In the genomic region with DNA sequence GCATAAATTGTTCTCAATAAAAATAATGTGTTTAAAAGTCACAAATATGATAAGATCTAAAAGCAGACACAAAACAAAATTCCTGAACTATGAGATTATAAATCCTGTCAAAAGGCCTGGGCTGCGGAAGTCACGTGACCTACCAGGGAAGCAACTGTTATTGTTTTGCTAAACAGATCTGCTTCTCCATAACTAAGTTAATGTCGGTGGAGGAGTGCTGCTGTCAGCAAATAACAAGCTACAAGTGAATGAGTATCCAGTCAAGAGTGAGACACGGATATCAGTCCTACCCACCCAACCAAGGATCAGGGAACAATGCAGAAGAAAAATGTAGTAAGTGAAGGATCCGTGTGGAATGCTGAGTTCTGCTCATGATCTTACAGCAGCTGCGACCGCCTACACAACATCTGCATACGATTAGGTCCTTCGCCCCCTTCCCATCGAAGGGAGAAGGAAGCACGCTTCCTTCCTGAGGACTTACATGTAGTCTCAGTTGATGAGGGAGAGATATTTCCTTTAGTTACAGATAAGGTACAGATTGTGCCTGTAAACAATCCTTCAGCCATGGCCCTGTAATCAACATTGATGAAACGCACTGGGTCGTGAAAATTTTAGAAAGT, we compare ENCODE assay signal across 9 mouse cellular contexts. TPM values are rescaled to one million over a fixed set of nuclear protein-coding genes. Genes with fewer than 3 reads are reported as not detected.
DNase-seq lines count a peak whose midpoint lies in the region; ATAC-seq and TF ChIP-seq lines count a peak whose summit lies in the region.
"Had no signal": no experiment of that assay in that cellular context is flagged by ENCODE, and none has a peak within 500 bp of the region (broad histone marks: within the 10 kb centered on the region; RNA-seq: fewer than 3 reads in every experiment).

No protein-coding gene starts in this region.

- peaks cover 8% of the 10 kb centered on the region for H3K4me1 ChIP-seq in embryonic facial prominence, embryonic 13.5 days
- H3K4me1 ChIP-seq in intestine, postnatal 0 days (replicated peaks; ENCODE audit: control insufficient read depth, insufficient read depth, low read length): no peaks in the 10 kb centered on the region
- H3K4me1 ChIP-seq in forebrain, embryonic 10.5 days: peaks cover 7% of the 10 kb centered on the region
- H3K4me1 ChIP-seq: midbrain, embryonic 13.5 days had no signal

- 0 out of 2 replicates have a peak, but pooled peaks have one; percentile 15 for ATAC-seq in embryonic facial prominence, embryonic 13.5 days (ENCODE audit: insufficient number of reproducible peaks, insufficient read depth, low FRiP score, low TSS enrichment, low read depth)
- ATAC-seq in intestine, postnatal 0 days: no peak

- intact Hi-C loops in left cerebral cortex, postnatal 4 days (cut with DNase I): no loop called here

- H3K36me3 ChIP-seq in embryonic facial prominence, embryonic 13.5 days: no peaks in the 10 kb centered on the region
- no peaks in the 10 kb centered on the region for H3K36me3 ChIP-seq in intestine, postnatal 0 days (ENCODE audit: control insufficient read depth, insufficient read depth)
- H3K36me3 ChIP-seq in forebrain, embryonic 10.5 days (replicated peaks): no peaks in the 10 kb centered on the region
- H3K36me3 ChIP-seq: midbrain, embryonic 13.5 days had no signal

- H3K9me3 ChIP-seq in embryonic facial prominence, embryonic 13.5 days: no peaks in the 10 kb centered on the region
- H3K9me3 ChIP-seq in intestine, postnatal 0 days (ENCODE audit: control insufficient read depth): no peaks in the 10 kb centered on the region
- no peaks in the 10 kb centered on the region for H3K9me3 ChIP-seq in forebrain, embryonic 10.5 days
- H3K9me3 ChIP-seq: midbrain, embryonic 13.5 days had no signal

- no peak overlapping the region for H3K27ac ChIP-seq in layer of hippocampus, adult 2 months
- H3K27ac ChIP-seq in embryonic facial prominence, embryonic 13.5 days: no peak overlapping the region
- H3K27ac ChIP-seq in intestine, postnatal 0 days (ENCODE audit: low read depth, low read length): no peak overlapping the region
- H3K27ac ChIP-seq in forebrain, embryonic 10.5 days: no peak overlapping the region
- H3K27ac ChIP-seq: midbrain, embryonic 13.5 days had no signal

- no peak overlapping the region for H3K9ac ChIP-seq in embryonic facial prominence, embryonic 13.5 days
- H3K9ac ChIP-seq in intestine, postnatal 0 days (ENCODE audit: low read depth, low read length): no peak overlapping the region
- H3K9ac ChIP-seq: midbrain, embryonic 13.5 days had no signal

- peak; percentile 7 to 15 for DNase-seq in layer of hippocampus, adult 2 months (ENCODE audit: low spot score in 2 of 2)
- no peak for DNase-seq in layer of hippocampus, adult 11-12 months (ENCODE audit: low spot score)
- peak; percentile 81 for DNase-seq in kidney, postnatal 10 days
- peak; percentile 43 to 75 for DNase-seq in lung, postnatal 4 days
- no peak for DNase-seq in left cerebral cortex, postnatal 4 days
- DNase-seq in forebrain, embryonic 10.5 days (ENCODE audit: extremely low spot score, low spot score): no peak

- no peaks in the 10 kb centered on the region for H3K27me3 ChIP-seq in embryonic facial prominence, embryonic 13.5 days
- H3K27me3 ChIP-seq in intestine, postnatal 0 days (replicated peaks; ENCODE audit: control insufficient read depth, insufficient read depth, low read length): no peaks in the 10 kb centered on the region
- H3K27me3 ChIP-seq in forebrain, embryonic 10.5 days (ENCODE audit: poor library complexity, severe bottlenecking): no peaks in the 10 kb centered on the region
- H3K27me3 ChIP-seq: midbrain, embryonic 13.5 days had no signal

- no peak overlapping the region for H3K4me3 ChIP-seq in layer of hippocampus, adult 2 months
- H3K4me3 ChIP-seq in embryonic facial prominence, embryonic 13.5 days: 0 out of 2 replicates have a peak overlapping the region, but pooled peaks have one; percentile 9
- no peak overlapping the region for H3K4me3 ChIP-seq in intestine, postnatal 0 days (ENCODE audit: low read depth, low read length)
- H3K4me3 ChIP-seq in forebrain, embryonic 10.5 days: no peak overlapping the region

- WGBS in embryonic facial prominence, embryonic 13.5 days: 24% methylated on average over 13 of the region's 13 CpGs
- WGBS in intestine, postnatal 0 days: 57% methylated on average over 13 of the region's 13 CpGs
- 70% methylated on average over 13 of the region's 13 CpGs for WGBS in forebrain, embryonic 10.5 days

- H3K4me2 ChIP-seq in embryonic facial prominence, embryonic 13.5 days: peak overlapping the region; percentile 50
- H3K4me2 ChIP-seq in intestine, postnatal 0 days (replicated peaks; ENCODE audit: low read depth): no peak overlapping the region

- TF ChIP-seq CTCF in layer of hippocampus, adult 2 months (conservative IDR thresholded peaks at IDR 0.05): no peak
- TF ChIP-seq CTCF in intestine, postnatal 0 days (IDR thresholded peaks at IDR 0.05; ENCODE audit: low read depth): no peak

RNA-seq across cellular contexts. Expression of gene Efcab14, which starts 28.5 kb away (rescaled TPM):
- 10 to 100 TPM; 47.7 to 53.0 TPM for total RNA-seq in layer of hippocampus, adult 2 months (2021)
- 37.4 and 37.9 TPM in 2 replicates for polyA plus RNA-seq in embryonic facial prominence, embryonic 13.5 days (2015; fragmentation: Nextera tagmentation; extraction: Ambion mirVana)
- total RNA-seq in left cerebral cortex, postnatal 4 days (2021): 10 to 100 TPM; 20.7 to 22.7 TPM
- polyA plus RNA-seq in intestine, postnatal 0 days (2015; fragmentation: Nextera tagmentation; extraction: Ambion mirVana): 33.3 and 35.0 TPM in 2 replicates
- polyA plus RNA-seq in forebrain, embryonic 10.5 days (2016; fragmentation: Nextera tagmentation; extraction: Ambion mirVana): 32.9 and 33.9 TPM in 2 replicates

Comparison
In these comparisons a context has a peak if more than half of its experiments do, and no peak if none do; other contexts are left out.
1. DNase-seq: peak in layer of hippocampus, adult 2 months (2 of 2), kidney, postnatal 10 days (single experiment) and lung, postnatal 4 days (2 of 2); none in layer of hippocampus, adult 11-12 months (single experiment), left cerebral cortex, postnatal 4 days (single experiment) and forebrain, embryonic 10.5 days (single experiment).